Mouse (Mus musculus) thymus, adult 2 months (tissue): ENCODE data around the gene Zc3h10.

Source experiments
- CTCF ChIP-seq: fragments of 200-500 bp; IDR thresholded peaks from 2 replicates; pipeline ENCODE4 v1.5.1; 2012; ENCODE audit warnings: mild to moderate bottlenecking, control low read depth, low read length, moderate library complexity, borderline replicate concordance; ENCODE audit not compliant: control insufficient read depth, poor library complexity, insufficient read depth; ENCODE audit errors: extremely low read depth
- POLR2A ChIP-seq: fragments of 200-500 bp; IDR thresholded peaks from 2 replicates; pipeline ENCODE4 v1.6.1; 2012; ENCODE audit warnings: mild to moderate bottlenecking, low read length, control low read depth, moderate library complexity; ENCODE audit not compliant: control insufficient read depth, poor library complexity, insufficient read depth; ENCODE audit errors: extremely low read depth

DNA sequence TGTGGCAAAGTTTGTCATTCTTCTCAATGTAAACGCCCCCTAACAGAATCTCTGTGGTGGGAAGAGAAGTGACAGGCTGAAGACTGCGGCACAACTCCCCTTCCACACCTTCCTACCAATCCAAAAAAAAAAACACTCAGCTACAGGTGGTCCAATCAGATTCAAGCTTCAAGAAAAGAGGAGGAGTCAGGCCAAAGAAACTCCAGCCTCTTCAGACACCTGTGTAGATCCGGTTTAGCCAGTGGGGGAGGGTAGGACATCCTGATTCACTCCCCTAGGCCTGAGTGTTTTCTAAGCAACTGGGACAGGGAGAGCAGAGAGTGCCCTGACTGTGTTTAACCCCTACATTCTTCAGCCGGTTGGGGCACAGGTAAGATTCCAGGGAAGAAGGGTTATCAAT is 36.8 kb upstream of the Zc3h10 start:
- TF ChIP-seq CTCF (no peak), POLR2A (no peak)
